Mouse (Mus musculus): ENCODE data around the gene Cd70. TPM values are rescaled to one million over a fixed set of nuclear protein-coding genes. Genes with fewer than 3 reads are reported as not detected.

Gene Cd70
- total and polyA plus RNA-seq, 2 experiments: not detected

GRCm38 (mm10) chr17:57131793-57132192 is 17.8 kb downstream of the Cd70 start:
- no peaks in the 10 kb centered on the region for H3K4me1 ChIP-seq (ENCODE audit: control insufficient read depth, insufficient read depth, low read length)
- H3K79me2 ChIP-seq (ENCODE audit: control insufficient read depth, insufficient read depth, low read length): no peaks in the 10 kb centered on the region
- no peaks in the 10 kb centered on the region for H3K36me3 ChIP-seq (ENCODE audit: control insufficient read depth, insufficient read depth, low read length)
- no peak overlapping the region for H3K9ac ChIP-seq (ENCODE audit: low read depth, low read length)
- DNase-seq (ENCODE audit: extremely low read depth, low read depth, low spot score): no peak
- WGBS: 72% methylated on average over 1 of the region's 1 CpGs
- TF ChIP-seq CTCF (IDR thresholded peaks at IDR 0.05; ENCODE audit: low read depth, low read length) (no peak), POLR2A (IDR thresholded peaks at IDR 0.05; ENCODE audit: extremely low read depth, insufficient read depth, low read length) (no peak)
- no peaks in the 10 kb centered on the region for H3K27me3 ChIP-seq (ENCODE audit: control insufficient read depth, insufficient read depth, low read length)
- no peak overlapping the region for H3K27ac ChIP-seq (replicated peaks; ENCODE audit: insufficient read depth, low read depth, low read length)
- no peak overlapping the region for H3K4me3 ChIP-seq (ENCODE audit: insufficient read depth, low read depth, low read length)

GRCm38 (mm10) chr17:57125853-57126622 is 23.5 kb downstream of the Cd70 start:
- TF ChIP-seq CTCF (IDR thresholded peaks at IDR 0.05; ENCODE audit: low read depth, low read length) (no peak), POLR2A (IDR thresholded peaks at IDR 0.05; ENCODE audit: extremely low read depth, insufficient read depth, low read length) (no peak)
- 46% methylated on average over 3 of the region's 3 CpGs for WGBS
- H3K4me1 ChIP-seq (ENCODE audit: control insufficient read depth, insufficient read depth, low read length): no peaks in the 10 kb centered on the region
- H3K27ac ChIP-seq (replicated peaks; ENCODE audit: insufficient read depth, low read depth, low read length): no peak overlapping the region
- no peaks in the 10 kb centered on the region for H3K79me2 ChIP-seq (ENCODE audit: control insufficient read depth, insufficient read depth, low read length)
- H3K9ac ChIP-seq (ENCODE audit: low read depth, low read length): no peak overlapping the region
- DNase-seq (ENCODE audit: extremely low read depth, low read depth, low spot score): no peak
- no peak overlapping the region for H3K4me3 ChIP-seq (ENCODE audit: insufficient read depth, low read depth, low read length)
- H3K36me3 ChIP-seq (ENCODE audit: control insufficient read depth, insufficient read depth, low read length): no peaks in the 10 kb centered on the region
- no peaks in the 10 kb centered on the region for H3K27me3 ChIP-seq (ENCODE audit: control insufficient read depth, insufficient read depth, low read length)

- WGBS: 77% methylated on average over 4 of the region's 4 CpGs
- Histone ChIP-seq H3K27ac (replicated peaks; ENCODE audit: insufficient read depth, low read depth, low read length) (no peak overlapping the region), H3K36me3 (ENCODE audit: control insufficient read depth, insufficient read depth, low read length) (no peaks in the 10 kb centered on the region), H3K4me1 (ENCODE audit: control insufficient read depth, insufficient read depth, low read length) (no peaks in the 10 kb centered on the region), H3K79me2 (ENCODE audit: control insufficient read depth, insufficient read depth, low read length) (no peaks in the 10 kb centered on the region), H3K27me3 (ENCODE audit: control insufficient read depth, insufficient read depth, low read length) (no peaks in the 10 kb centered on the region), H3K4me3 (ENCODE audit: insufficient read depth, low read depth, low read length) (no peak overlapping the region), H3K9ac (ENCODE audit: low read depth, low read length) (no peak overlapping the region)
- no peak for TF ChIP-seq POLR2A (IDR thresholded peaks at IDR 0.05; ENCODE audit: extremely low read depth, insufficient read depth, low read length)
- TF ChIP-seq CTCF (IDR thresholded peaks at IDR 0.05; ENCODE audit: low read depth, low read length): no peak
- no peak for DNase-seq (ENCODE audit: extremely low read depth, low read depth, low spot score)
Observed at GRCm38 (mm10) chr17:57124792-57125191, 24.8 kb downstream of the Cd70 start.

GRCm38 (mm10) chr17:57123192-57124118 is 26.1 kb downstream of the Cd70 start:
- WGBS: 89% methylated on average over 11 of the region's 11 CpGs

GRCm38 (mm10) chr17:57121856-57122255 is 27.7 kb downstream of the Cd70 start:
- no peak for TF ChIP-seq CTCF (IDR thresholded peaks at IDR 0.05; ENCODE audit: low read depth, low read length)
- Histone ChIP-seq H3K4me1 (ENCODE audit: control insufficient read depth, insufficient read depth, low read length) (no peaks in the 10 kb centered on the region), H3K27ac (replicated peaks; ENCODE audit: insufficient read depth, low read depth, low read length) (no peak overlapping the region), H3K9ac (ENCODE audit: low read depth, low read length) (no peak overlapping the region), H3K36me3 (ENCODE audit: control insufficient read depth, insufficient read depth, low read length) (no peaks in the 10 kb centered on the region), H3K4me3 (ENCODE audit: insufficient read depth, low read depth, low read length) (no peak overlapping the region), H3K79me2 (ENCODE audit: control insufficient read depth, insufficient read depth, low read length) (no peaks in the 10 kb centered on the region), H3K27me3 (ENCODE audit: control insufficient read depth, insufficient read depth, low read length) (no peaks in the 10 kb centered on the region)
- WGBS: 88% methylated on average over 2 of the region's 2 CpGs
- DNase-seq (ENCODE audit: extremely low read depth, low read depth, low spot score): no peak

More at GRCm38 (mm10) chr17:57123192-57124118, 26.1 kb downstream of the Cd70 start:
- Histone ChIP-seq H3K27me3 (ENCODE audit: control insufficient read depth, insufficient read depth, low read length) (no peaks in the 10 kb centered on the region), H3K9ac (ENCODE audit: low read depth, low read length) (no peak overlapping the region), H3K27ac (replicated peaks; ENCODE audit: insufficient read depth, low read depth, low read length) (no peak overlapping the region), H3K4me3 (ENCODE audit: insufficient read depth, low read depth, low read length) (no peak overlapping the region), H3K79me2 (ENCODE audit: control insufficient read depth, insufficient read depth, low read length) (no peaks in the 10 kb centered on the region), H3K4me1 (ENCODE audit: control insufficient read depth, insufficient read depth, low read length) (no peaks in the 10 kb centered on the region), H3K36me3 (ENCODE audit: control insufficient read depth, insufficient read depth, low read length) (no peaks in the 10 kb centered on the region)
- TF ChIP-seq POLR2A (IDR thresholded peaks at IDR 0.05; ENCODE audit: extremely low read depth, insufficient read depth, low read length): no peak
- TF ChIP-seq CTCF (IDR thresholded peaks at IDR 0.05; ENCODE audit: low read depth, low read length): no peak
- no peak for DNase-seq (ENCODE audit: extremely low read depth, low read depth, low spot score)
